Mouse (Mus musculus) layer of hippocampus, adult 9-11 months (tissue): ENCODE data around the gene Gm44790.

Source experiments
- DNase-seq: peaks from one replicate; pipeline ENCODE4 v3.0.0; 2022

Gm44790 gene

DNA sequence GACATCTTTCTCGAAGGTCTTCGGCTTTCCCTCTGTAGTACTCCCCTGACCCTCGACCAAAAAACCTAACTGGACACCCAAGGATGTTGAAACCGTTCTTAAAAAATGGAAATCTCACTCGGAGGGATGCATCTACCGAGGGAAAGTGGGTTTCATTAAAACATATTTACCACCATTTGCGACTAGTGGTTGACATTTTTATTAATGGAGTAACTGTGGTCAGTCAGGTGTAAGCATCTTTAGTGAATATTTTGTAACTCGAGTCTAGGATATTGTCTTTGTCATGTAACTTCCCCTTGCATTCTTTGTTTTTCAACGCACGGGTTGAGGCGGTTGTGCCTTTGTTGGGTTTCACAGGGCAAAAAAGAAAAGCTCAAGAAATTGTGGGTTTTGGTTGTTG lies 21.5 kb upstream of the Gm44790 start:
- DNase-seq = no peak

DNA sequence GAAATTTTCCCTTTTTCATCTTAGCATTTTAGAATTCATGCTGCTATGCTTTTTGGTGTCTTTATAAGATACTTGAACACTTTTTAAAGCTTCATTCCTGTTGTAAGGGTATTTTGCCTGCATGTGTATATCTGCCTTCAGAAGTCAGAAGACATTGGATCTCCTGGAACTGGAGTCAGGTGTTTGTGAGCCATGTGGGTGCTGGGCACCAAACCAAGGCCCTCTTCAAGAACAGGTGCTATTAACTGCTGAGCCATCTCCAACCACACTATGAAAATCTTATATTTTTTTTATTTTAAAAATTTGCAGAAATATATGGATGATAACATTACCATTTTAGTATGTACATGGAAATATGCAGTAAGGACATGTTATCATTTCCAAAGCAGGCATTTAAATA lies 20.2 kb upstream of the Gm44790 start:
- DNase-seq = no peak

DNA sequence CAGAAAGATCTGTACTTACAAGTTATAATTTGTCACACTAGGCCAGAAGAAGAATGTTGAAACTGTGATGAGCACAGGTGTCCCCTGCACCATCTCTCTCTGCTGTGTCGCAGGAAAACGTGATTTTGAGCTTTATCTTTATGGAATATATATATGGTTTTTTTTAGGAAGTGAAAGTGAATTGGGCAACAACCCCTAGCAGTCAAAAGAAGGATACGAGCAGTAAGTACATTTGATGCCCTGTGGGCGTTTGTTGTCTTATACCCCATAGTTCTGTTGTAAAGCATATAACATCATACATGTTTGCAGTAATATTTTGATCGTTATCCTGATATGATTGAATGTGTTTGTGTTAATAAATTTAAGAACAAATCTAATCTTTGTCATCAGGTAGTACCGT lies 7.7 kb upstream of the Gm44790 start:
- DNase-seq = no peak

DNA sequence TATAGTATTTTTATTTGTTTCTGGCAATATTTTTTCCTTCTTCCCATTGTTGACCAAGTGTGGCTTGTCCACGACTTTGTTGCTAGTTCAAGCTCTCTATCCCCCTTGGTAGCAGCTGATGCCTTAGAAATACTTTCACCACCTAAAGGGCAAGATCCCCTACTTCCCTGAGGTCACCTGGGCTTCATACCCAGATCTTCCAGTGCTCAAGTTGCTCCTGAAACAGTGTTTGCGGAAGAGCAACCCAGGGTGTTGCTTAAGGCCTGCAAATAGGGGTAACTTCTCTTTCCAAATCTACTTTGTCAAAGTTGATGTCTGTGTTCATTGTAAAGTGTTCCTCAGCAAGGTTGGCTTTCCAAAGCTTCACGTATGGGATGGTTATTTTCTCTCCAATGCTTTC lies 7.2 kb upstream of the Gm44790 start:
- DNase-seq = no peak

DNA sequence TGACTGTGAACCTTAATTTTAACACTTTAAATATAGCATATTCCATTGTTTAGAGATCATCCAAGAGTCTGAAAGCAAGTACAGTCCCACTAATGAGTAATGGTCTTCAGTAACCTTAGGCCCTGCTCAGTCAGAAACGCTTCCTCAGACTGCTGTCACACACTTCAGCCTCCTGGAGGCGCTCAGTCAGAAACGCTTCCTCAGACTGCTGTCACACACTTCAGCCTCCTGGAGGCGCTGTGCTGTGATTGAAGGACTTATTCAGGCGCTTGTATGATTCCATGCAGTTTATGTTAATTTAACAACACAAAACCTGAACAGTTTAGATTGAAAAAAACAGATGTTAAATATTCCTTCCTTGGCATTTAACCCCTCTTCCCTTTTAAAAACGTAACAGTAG lies 6.0 kb upstream of the Gm44790 start:
- no peak for DNase-seq

DNA sequence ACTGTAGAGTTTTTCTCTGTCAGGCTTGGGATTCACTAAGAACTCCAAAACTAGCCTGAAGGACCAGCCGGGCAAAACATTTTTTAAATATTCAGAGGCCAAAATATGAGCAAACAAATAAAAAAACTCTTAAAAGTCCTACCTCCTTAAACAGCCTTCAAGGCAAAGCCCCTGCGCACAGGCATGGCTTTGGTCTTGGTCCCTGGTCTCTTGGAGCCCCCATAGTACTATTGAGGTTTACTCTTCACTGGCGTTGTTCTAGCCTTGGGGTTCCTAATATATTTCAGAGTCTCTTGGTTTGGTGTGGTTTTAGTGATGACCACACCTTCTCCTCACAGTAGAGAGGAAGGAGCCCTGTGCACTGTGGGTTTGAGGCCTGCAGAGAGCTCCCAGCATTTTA lies 5.1 kb downstream of the Gm44790 start:
- no peak for DNase-seq

DNA sequence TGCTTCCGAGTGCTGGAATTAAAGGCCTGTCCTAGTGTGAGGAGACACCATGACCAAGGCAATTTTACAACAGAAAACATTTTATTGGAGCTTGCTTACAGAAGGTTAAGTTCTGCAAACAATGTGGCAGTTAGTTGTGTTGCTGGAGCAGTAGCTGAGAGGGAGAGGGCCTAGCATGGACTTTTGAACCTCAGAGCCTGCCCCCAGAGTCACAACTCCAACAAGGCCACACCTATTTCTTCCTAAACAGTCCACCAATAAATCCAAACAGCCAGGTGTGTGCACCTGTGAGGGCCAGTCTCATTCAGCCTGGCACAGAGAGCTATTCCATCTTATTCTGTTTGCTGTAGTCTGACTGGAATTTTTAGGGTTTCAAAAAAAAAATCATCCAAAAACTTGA lies 7.2 kb downstream of the Gm44790 start:
- no peak for DNase-seq

DNA sequence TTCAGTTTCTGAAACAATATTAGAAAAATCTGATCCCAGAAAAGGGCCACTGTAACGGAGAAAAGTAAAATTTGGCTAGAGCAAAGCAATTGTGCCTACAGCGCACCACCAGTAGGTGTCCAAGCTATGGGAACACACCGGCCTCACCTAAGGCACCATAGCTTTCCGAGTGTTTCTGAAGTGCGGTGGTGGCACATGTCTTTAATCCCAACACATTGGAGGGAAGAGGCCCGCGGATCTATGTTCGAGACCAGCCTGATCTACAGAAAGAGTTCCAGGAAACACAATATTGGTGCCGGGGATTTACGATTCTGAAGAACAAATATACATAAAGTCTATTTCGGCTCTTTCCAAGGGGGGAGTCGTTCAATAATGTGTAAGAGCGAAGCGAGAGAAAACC lies 11.3 kb downstream of the Gm44790 start:
- DNase-seq = peak; percentile 41

DNA sequence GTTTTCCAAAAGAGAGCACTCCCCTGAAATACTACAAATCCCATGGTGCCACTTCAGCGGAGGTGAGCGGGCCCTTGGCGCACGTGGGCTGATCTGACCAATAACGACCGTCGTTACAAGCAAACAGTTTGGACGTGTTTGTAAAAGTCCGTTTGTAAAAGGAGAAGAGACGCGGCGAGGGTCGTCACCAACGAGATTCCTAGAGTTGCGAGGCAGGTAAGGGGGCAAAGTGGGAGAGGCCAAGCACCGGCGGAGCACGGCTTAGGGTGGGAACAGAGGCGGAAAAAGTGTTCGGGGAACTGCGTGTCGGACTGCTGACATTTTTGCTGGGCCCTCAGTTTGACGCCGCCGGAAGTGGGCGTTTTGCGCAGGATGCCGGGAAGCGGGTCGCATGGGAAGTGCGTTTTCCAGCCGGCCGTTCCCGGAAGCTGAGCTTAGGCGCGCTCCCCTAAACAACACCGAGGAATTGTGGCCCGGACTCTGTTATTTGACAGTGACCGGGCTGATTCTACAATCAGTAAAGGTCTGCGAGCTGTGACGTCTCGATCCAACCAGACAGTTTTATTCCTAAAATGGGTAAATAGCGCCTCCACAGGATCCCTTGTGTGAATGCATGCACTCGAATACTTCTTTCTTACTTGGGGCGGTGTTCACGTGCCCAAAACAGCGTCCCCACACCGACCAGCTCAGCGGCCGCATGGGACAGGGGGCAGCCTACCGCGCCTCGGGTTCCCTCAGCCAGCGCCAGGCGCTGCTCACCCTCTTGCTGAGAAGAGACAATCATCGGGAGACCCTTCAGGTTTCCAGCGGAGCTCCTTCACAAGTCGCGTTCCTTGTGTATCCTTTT lies 12.0 kb downstream of the Gm44790 start, which contains the start of gene C87436:
C87436 (plus strand) TSS at position 103 of the 847 bp plus-strand sequence.
- DNase-seq = peak; percentile 95

DNA sequence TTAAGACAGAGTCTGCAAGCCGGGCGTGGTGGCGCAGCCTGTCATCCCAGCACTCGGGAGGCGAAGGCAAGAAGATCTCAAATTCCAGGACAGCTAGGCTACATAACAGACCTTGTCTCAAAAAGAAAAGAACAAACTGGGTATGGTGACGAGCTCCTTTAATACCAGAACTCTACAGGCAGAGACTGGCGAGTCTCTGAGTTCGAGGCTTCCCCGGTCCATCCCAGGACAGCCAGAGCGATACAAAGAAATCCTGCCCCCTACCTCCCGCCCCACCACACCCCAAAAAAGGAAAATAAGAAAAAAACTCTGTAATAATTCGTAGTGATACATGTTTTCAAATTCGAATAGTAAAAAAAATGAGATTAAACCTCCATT lies 12.7 kb downstream of the Gm44790 start:
- DNase-seq = no peak

DNA sequence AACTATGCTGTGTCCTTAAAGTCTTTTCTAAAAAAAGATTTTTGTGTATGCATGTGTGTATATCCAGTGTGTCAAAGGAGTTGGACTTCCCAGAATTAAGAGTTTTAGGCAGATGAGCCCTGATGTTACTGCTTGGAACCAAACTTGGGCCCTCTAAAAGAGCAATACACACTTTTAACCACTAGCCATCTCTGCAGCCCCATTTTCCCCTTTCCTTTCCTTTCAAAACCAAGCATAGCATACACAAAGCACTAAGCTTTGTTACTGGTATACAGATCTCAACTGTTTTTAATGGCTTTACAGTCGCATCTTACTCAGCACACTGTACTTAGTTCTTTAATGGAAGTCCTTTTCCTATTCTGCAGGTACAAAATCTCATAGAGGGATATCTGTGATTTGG lies 13.1 kb downstream of the Gm44790 start:
- DNase-seq = no peak

DNA sequence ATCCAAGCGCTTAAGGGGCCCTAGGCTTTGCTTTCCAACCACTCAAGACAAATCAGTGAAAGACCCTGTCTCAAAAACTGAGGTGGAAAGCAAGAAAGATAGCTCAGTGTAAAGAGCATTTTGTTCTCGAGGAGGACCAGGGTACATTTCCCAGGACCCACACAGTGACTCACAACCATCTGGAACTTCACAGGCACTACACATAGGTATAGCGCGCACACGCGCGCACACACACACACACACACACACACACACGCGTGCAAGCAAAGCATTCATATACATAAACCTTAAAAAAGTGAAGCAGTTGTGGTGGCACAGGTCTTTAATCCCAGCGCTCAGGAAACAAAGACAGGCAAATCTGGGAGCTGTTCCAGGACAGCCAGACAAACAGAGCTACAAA lies 15.1 kb downstream of the Gm44790 start:
- DNase-seq = no peak

DNA sequence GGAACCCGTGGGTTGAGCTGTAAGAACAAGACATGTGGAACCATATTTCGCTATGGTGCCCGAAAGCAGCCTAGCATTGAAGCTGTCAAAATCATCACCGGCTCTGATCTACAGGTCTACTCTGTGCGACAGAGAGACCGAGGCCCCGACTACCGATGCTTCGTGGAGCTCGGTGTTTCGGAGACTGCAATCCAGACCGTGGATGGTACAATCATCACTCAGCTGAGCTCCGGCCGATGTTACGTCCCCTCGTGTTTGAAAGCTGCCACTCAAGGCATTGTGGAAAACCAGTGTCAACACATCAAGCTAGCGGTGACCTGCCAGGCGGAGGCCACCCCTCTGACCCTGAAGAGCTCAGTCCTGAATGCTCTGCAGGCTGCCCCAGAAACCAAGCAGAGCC lies 19.1 kb downstream of the Gm44790 start:
- no peak for DNase-seq

DNA sequence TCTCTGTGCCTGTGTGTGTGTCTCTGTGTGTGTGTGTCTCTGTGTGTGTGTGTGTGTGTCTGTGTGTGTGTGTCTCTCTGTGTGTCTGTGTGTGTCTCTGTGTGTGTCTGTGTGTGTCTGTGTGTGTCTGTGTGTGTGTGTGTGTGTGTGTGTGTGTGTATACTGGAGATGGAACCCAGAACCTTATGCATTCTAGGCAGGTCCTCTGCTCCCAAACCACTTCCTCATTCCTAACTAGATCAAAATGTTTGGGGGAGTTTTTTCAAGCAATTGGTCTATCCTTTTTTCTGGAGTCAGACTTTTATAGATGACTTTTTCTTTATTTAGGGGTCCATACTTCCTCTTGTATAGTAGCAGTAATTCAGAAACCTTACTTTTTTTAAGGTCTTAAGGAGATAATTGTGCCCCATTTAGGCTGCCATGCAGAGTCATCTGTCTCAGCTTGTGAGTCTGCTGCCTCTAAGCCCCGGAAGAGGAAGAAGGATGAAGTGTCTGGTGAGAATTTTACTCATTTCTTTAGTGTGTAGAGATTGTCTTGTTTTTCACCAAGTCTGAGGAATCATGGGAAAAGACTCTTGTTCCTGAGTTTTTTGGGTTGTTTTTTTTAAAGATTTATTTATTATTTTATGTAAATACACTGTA lies 20.6 kb downstream of the Gm44790 start:
- no peak for DNase-seq

DNA sequence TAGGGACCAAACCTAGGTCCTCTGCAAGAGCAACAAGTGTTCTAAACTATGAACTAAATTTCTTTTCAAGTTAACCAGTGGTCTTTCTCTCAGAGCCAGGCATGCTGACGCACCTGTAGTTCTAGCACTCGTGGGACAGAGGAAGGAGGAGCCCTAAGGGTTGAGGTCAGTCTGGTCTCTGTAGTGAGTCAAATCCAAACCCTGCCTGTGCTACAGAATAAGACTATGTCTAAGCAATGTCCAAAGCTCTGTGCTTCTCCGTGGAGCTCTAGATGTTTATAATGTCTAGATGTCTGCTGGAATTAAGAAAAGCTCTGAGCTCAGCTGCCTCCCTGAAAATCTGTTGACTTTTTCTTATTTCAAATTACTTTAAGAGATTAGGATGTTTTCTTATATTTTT lies 30.3 kb downstream of the Gm44790 start:
- no peak for DNase-seq

DNA sequence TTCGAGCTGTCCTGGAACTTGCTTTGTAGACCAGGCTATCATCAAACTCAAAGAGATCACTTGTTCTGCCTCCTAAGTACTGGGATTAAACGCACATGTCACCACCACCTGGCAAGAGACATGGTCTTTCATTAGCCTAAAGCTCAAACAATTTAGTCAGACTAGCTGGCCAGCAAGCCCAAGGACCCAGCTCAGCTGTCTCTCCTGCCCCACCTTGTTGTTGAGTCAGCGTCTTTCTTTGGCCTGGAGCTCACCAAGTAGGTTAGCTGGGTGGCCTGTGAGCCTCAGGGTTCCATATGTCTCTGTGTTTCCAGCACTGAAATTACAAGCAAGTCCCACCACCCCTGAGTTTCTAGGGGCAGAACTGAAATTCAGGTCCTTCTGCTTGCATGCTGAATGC lies 36.6 kb downstream of the Gm44790 start:
- no peak for DNase-seq

DNA sequence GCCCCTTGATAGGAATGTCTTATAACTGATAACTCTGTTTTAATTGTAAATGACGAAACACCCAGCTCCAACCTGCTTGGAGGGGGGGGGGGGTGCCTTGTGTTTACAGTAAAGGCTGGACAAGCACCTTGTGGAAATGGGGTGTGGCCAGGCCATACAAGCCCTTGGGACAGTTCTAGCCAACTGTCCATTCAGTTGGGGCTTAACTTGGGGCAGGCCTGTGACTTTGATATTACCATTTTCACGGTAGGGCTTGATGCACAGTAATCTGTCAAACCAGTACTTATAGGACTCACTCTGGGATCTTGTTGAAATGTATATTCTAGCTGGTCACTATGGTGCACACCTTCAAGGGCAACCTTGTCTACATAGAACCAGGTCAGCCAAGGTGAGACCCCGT lies 44.9 kb downstream of the Gm44790 start:
- no peak for DNase-seq

DNA sequence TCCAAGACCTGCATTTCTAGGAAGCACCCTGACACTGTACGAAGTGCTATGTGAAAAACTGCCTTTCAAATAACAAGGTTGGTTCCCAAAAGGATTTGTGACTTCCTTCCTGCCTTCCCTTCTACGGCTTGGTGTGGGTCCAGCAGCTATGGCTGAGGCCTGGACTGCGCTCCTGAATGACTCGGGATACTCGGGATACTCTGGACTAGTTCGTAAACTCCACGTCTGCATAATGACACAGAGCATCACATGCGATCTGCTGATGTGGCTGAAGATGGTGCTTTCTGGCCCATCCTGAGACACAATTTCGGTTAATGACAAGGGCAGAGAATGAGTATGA lies 45.3 kb downstream of the Gm44790 start:
- no peak for DNase-seq

DNA sequence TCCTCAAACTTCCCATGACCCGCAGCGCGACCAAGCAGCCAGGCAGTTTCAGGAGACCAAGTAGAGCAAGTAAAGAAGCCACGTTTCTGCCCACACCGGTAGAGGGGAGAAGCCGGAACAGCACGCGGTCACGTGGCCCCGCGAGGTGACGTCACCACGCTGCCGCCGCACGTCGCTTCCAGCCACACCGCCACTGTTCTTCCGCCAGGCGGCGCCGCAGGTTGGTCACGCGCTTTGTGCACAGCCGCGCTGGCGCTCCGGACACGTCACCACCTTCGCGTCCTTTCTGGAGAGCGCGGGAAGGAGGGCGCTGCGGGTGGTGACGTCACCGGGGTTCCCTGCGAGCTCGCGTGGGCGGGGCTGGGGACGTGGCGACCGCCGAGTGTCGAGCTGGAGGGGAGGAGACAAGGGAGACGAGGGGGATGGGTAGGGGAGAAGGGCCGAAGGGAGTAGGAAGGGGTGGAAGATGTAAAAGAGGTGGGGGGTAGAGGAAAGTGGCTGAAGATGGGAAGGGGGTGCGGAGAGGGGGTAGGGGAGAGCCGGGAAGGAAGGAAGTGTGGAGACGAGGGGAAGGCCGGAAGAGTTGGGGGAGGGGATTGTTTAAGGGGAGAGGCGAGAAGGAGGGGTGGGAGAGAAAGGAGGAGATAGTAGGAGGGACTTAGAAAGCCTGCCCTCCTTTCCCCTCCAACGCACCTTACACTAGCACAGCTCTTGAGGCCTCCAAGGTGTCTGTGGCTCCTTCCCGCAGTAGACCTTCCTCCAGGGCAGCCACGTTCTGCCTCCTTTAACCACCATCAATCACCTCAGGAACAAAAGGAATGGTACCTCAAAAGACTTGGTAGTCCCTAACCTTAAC lies 45.9 kb downstream of the Gm44790 start:
- peak; percentile 99 for DNase-seq

DNA sequence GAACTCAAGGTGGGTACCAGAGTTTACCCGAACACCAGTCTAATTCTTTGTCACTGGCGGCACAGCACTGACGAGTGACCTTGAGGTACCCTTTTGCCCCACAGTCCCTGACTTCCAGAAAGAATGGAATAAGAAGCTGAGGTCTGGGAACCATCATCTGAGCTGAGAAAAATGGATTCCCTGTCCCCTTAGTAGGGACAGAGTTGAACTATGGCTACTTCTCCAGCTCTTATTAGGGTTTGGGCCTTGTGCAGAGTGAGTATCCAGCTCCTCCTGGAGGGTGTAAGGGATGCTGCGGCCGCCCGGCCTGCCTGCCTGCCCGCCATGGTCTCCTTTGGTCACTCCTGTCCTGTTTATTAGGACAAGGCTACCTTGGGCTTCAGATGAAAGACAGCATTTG lies 46.6 kb downstream of the Gm44790 start:
- no peak for DNase-seq

DNA sequence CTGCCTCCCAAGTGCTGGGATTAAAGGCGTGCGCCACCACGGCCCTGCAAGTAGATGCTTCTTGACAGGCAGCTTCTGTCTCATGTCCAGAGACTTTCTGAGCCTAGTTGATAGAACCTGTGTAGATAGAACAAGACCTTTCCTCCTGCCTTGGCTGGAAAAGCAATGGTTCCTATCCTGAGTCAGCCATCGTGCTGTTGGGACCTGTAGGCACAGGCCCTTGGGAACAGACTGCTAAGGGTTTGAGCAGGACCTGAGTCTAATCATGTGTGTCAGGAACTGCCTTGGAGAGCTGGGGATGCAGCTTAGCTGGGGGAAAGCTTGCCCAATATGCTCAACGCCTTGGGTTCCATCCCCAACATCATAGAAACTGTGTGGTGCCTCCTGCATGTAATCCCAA lies 47.6 kb downstream of the Gm44790 start:
- no peak for DNase-seq

DNA sequence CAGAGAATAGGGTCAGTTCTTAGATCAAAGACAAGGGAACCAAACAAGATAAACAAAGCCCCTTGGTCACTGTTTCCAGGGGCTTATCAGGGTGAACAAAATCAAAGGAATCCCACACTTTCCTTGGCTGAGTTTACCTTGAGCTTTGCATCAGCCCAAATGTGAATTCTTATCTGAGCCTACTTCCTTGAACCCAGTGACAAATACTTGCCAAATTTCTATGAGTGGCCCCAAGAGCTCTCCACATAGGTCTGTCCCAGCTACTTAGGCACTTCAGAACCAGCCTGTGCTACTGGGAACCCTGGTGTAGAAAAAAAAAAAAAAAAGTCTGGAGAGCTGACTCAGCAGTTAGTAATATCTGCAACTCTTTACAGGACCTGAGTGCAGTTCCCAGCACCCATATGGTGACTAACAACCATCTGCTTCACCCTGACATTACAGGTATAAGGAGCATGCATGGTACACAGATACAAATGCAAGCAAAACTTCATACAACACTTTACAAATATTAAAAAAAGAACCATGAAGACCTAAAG lies 48.3 kb downstream of the Gm44790 start:
- DNase-seq = no peak

DNA sequence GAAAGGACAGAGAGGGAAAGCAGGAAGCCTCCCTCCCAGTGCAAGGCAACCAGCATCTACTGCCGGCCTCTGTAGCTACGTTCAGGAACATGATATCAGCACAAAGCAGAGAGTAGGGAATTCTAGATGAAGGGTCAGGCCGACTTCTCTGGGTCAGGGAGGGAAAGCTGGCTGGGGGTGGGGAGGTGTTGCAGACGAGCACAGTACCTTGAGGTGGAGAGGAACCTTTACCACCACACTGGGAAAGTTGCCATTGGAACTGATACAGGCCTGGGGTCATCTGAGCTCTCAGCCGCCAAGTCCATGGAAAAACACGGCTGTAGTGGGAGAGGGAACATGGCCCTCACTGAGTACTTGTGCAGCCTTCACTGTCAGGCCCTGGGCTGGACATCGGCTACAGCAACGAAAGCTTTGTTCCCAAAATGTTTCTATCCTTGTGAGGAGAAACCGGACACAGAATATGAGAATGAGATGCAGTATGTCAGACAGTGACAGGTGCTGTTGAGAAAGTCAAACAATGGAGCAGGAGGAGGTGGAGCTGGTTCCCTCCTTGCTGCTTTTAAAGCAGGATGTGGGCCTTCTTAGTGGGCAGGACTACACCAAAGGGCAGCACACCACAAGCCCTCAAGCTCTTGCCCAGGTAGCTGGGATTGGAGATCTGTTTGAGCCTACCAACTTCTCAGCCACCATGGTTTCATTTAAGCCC lies 49.2 kb downstream of the Gm44790 start:
- no peak for DNase-seq
